In genomic region chr10:43759186-43759905, GRCm38 (mm10) we compare ENCODE assay signal across 17 mouse cellular contexts.
DNase-seq lines count a peak whose midpoint lies in the region; ATAC-seq and TF ChIP-seq lines count a peak whose summit lies in the region.
"Had no signal": no experiment of that assay in that cellular context is flagged by ENCODE, and none has a peak within 500 bp of the region (broad histone marks: within the 10 kb centered on the region; RNA-seq: fewer than 3 reads in every experiment).

No protein-coding gene starts in this region.

- no peak for DNase-seq in frontal cortex, postnatal 25 days (ENCODE audit: low spot score in 2 of 2)
- peak; percentile 49 to 67 for DNase-seq in kidney, postnatal 4 days
- no peak for DNase-seq in kidney, postnatal 14 days
- peak; percentile 53 for DNase-seq in thymus, adult 2 months
- no peak for DNase-seq in thymus, postnatal 0 days (ENCODE audit: low spot score)
- no peak for DNase-seq in ovary, adult 18-20 months (ENCODE audit: low spot score)
- no peak for DNase-seq in adrenal gland, adult (ENCODE audit: inconsistent age in 2 of 2, low spot score in 1 of 2)
- DNase-seq: adrenal gland, postnatal 10 days; cerebellum, postnatal 25 days; heart, adult 18-20 months; heart, postnatal 10 days; liver, embryonic 13.5 days; lung, postnatal 14 days had no signal

- TF ChIP-seq POLR2A in thymus, adult 2 months (IDR thresholded peaks at IDR 0.05; ENCODE audit: control insufficient read depth, extremely low read depth, insufficient read depth, low read length, poor library complexity): no peak

- no peak overlapping the region for H3K4me3 ChIP-seq in thymus, adult 2 months (ENCODE audit: control insufficient read depth, insufficient read depth, low read length)
- H3K4me3 ChIP-seq: embryonic facial prominence, embryonic 10.5 days; hindbrain, embryonic 15.5 days; liver, embryonic 13.5 days; midbrain, embryonic 10.5 days had no signal

- ATAC-seq in frontal cortex, adult (ENCODE audit: low TSS enrichment): peak; percentile 81

- no peaks in the 10 kb centered on the region for H3K27me3 ChIP-seq in thymus, adult 2 months (ENCODE audit: control insufficient read depth, insufficient read depth, low read length)
- H3K27me3 ChIP-seq: hindbrain, embryonic 15.5 days had no signal

- H3K27ac ChIP-seq in thymus, adult 2 months (ENCODE audit: control insufficient read depth, insufficient read depth, low read length): peak overlapping the region; percentile 69; the same call in 1 of the 2 replicates
- H3K27ac ChIP-seq: embryonic facial prominence, embryonic 10.5 days; hindbrain, embryonic 15.5 days; liver, embryonic 13.5 days; midbrain, embryonic 10.5 days had no signal

- peaks cover 19% of the 10 kb centered on the region for H3K4me1 ChIP-seq in thymus, adult 2 months (replicated peaks; ENCODE audit: control insufficient read depth, insufficient read depth, low read length)
- H3K4me1 ChIP-seq: hindbrain, embryonic 15.5 days; midbrain, embryonic 10.5 days had no signal

- H3K36me3 ChIP-seq in thymus, adult 2 months (ENCODE audit: control insufficient read depth, insufficient read depth, low read length): no peaks in the 10 kb centered on the region
- H3K36me3 ChIP-seq: embryonic facial prominence, embryonic 10.5 days; hindbrain, embryonic 15.5 days; liver, embryonic 13.5 days; midbrain, embryonic 10.5 days had no signal

- WGBS in thymus, adult 2 months: 67% methylated on average over 14 of the region's 14 CpGs

- no peak for TF ChIP-seq CTCF in thymus, adult 2 months (IDR thresholded peaks at IDR 0.05; ENCODE audit: borderline replicate concordance, control insufficient read depth, extremely low read depth, insufficient read depth, low read length, poor library complexity)

Comparison
In these comparisons a context has a peak if more than half of its experiments do, and no peak if none do; other contexts are left out.
1. DNase-seq: peak in kidney, postnatal 4 days (2 of 2) and thymus, adult 2 months (single experiment); none in frontal cortex, postnatal 25 days (0 of 2), kidney, postnatal 14 days (single experiment), thymus, postnatal 0 days (single experiment), ovary, adult 18-20 months (single experiment) and adrenal gland, adult (0 of 2).